Mouse (Mus musculus) neural tube, embryonic 11.5 days (tissue): ENCODE results near the gene Mrpl49. TPM values are rescaled to one million over a fixed set of nuclear protein-coding genes. Genes with fewer than 3 reads are reported as not detected.
"Not testable (repeated sequence)": the region's sequence is repeated elsewhere in the genome, so short reads cannot be mapped to it uniquely, and the experiment has no call there.

Experiments
- ATAC-seq: fragments of 200-750 bp; cut with Nextera tagmentation; 2 replicates; pipeline ENCODE4 v1.8.0; 2017; ENCODE audit warnings: moderate number of reproducible peaks, mild to moderate bottlenecking, moderate TSS enrichment, moderate library complexity; ENCODE audit not compliant: insufficient read depth, low FRiP score, low TSS enrichment
- DNase-seq: peaks from one replicate; pipeline ENCODE4 v3.0.0-alpha.2; 2015; ENCODE audit warnings: low spot score
- H3K27ac ChIP-seq: fragments of 300-500 bp; sonication (generic); 2 replicates; pipeline ENCODE4 v1.5.1; 2014; ENCODE audit warnings: low read depth, mild to moderate bottlenecking, low read length
- H3K27me3 ChIP-seq: fragments of 300-500 bp; sonication (generic); 2 replicates; pipeline ENCODE4 v1.6.1; 2014; ENCODE audit warnings: mild to moderate bottlenecking, low read length, mixed read lengths; ENCODE audit not compliant: control insufficient read depth, insufficient read depth
- H3K36me3 ChIP-seq: fragments of 300-500 bp; sonication (generic); 2 replicates; pipeline ENCODE4 v1.6.1; 2014; ENCODE audit warnings: mild to moderate bottlenecking, low read length, moderate library complexity, mixed read lengths; ENCODE audit not compliant: control insufficient read depth, insufficient read depth
- H3K4me1 ChIP-seq: fragments of 300-500 bp; sonication (generic); 2 replicates; pipeline ENCODE4 v1.6.1; 2014; ENCODE audit warnings: low read length, mixed read lengths; ENCODE audit not compliant: control insufficient read depth, insufficient read depth
- H3K4me2 ChIP-seq: fragments of 300-500 bp; sonication (generic); 2 replicates; pipeline ENCODE4 v1.6.1; 2014; ENCODE audit warnings: low read depth, mild to moderate bottlenecking, moderate library complexity
- H3K4me3 ChIP-seq: fragments of 300-500 bp; sonication (generic); 2 replicates; pipeline ENCODE4 v1.5.1; 2014; ENCODE audit warnings: low read depth, low read length
- H3K9ac ChIP-seq: fragments of 300-500 bp; sonication (generic); 2 replicates; pipeline ENCODE4 v1.6.1; 2014; ENCODE audit warnings: mild to moderate bottlenecking, low read length
- H3K9me3 ChIP-seq: fragments of 300-500 bp; sonication (generic); 2 replicates; pipeline ENCODE4 v1.6.1; 2016; ENCODE audit warnings: low read length; ENCODE audit not compliant: control insufficient read depth
- WGBS: fragments of 180-500 bp; shearing (Covaris S2); extraction: QIAGEN DNeasy Blood & Tissue Kit; methylation state at CpG from one replicate; pipeline ENCODE4 v1.1.7; 2014; 5-methylcytosine and 5-hydroxymethylcytosine counted together
- polyA plus RNA-seq: library from polyadenylated mRNA; unstranded; fragments of >200 nt; fragmentation: Nextera tagmentation; extraction: Ambion mirVana; gene quantifications from 2 replicates; pipeline ENCODE4 v1.2.1, GENCODE M21; 2014

Mrpl49 gene
- polyA plus RNA-seq, 1 experiment from 2014 or later, result 84.8 TPM

GRCm38 (mm10) chr19:6047154-6047898 lies 10.3 kb downstream of the Mrpl49 start:
- ATAC-seq (peak; percentile 16), DNase-seq (no peak)
- H3K9ac ChIP-seq, result peak overlapping the region; percentile 93
- no peaks in the 10 kb centered on the region for H3K9me3 ChIP-seq
- peaks cover 10% of the 10 kb centered on the region for H3K4me1 ChIP-seq
- 2% methylated on average over 44 of the region's 44 CpGs for WGBS
- peak overlapping the region; percentile 93 for H3K4me3 ChIP-seq
- H3K27ac ChIP-seq, result peak overlapping the region; percentile 98
- peak overlapping the region; percentile 92 for H3K4me2 ChIP-seq
- no peaks in the 10 kb centered on the region for H3K27me3 ChIP-seq
- peaks cover 24% of the 10 kb centered on the region for H3K36me3 ChIP-seq

- Histone ChIP-seq H3K27me3 (no peaks in the 10 kb centered on the region), H3K9me3 (no peaks in the 10 kb centered on the region), H3K4me3 (peak within 1 kb of the TSS; percentile 93), H3K4me2 (peak within 1 kb of the TSS; percentile 92), H3K36me3 (peaks cover 22% of the 10 kb centered on the region), H3K27ac (peak within 1 kb of the TSS; percentile 98), H3K4me1 (peaks cover 10% of the 10 kb centered on the region), H3K9ac (peak within 1 kb of the TSS; percentile 93)
- DNase-seq (peak; percentile 92), ATAC-seq (peak; percentile 88)
- under 1% methylated on average over 65 of the region's 65 CpGs for WGBS
Observed at GRCm38 (mm10) chr19:6046294-6047153, 11.1 kb downstream of the Mrpl49 start, which contains the start of gene Syvn1. Syvn1 (plus strand) TSS chr19:6046576.

- Histone ChIP-seq H3K4me3 (peak overlapping the region; percentile 93), H3K4me1 (peaks cover 10% of the 10 kb centered on the region), H3K36me3 (peaks cover 17% of the 10 kb centered on the region), H3K4me2 (peak overlapping the region; percentile 92), H3K27ac (peak overlapping the region; percentile 98), H3K27me3 (no peaks in the 10 kb centered on the region), H3K9me3 (no peaks in the 10 kb centered on the region), H3K9ac (peak overlapping the region; percentile 93)
- DNase-seq (no peak), ATAC-seq (0 out of 2 replicates have a peak, but pooled peaks have one; percentile 7)
- WGBS, result 22% methylated on average over 20 of the region's 20 CpGs
Observed at GRCm38 (mm10) chr19:6045366-6046293, 12.0 kb downstream of the Mrpl49 start.

GRCm38 (mm10) chr19:6044102-6044501 lies 13.5 kb downstream of the Mrpl49 start:
- H3K9me3 ChIP-seq, H3K4me2 ChIP-seq, H3K9ac ChIP-seq, ATAC-seq, H3K36me3 ChIP-seq, H3K27me3 ChIP-seq, DNase-seq, H3K27ac ChIP-seq, H3K4me3 ChIP-seq: not testable (repeated sequence)
- WGBS, result 81% methylated on average over 4 of the region's 4 CpGs
- H3K4me1 ChIP-seq, result peaks cover 10% of the 10 kb centered on the region

- Histone ChIP-seq H3K4me1 (peaks cover 6% of the 10 kb centered on the region), H3K4me2 (no peak overlapping the region), H3K27ac (no peak overlapping the region), H3K9me3 (no peaks in the 10 kb centered on the region), H3K9ac (no peak overlapping the region), H3K27me3 (no peaks in the 10 kb centered on the region), H3K4me3 (no peak overlapping the region), H3K36me3 (no peaks in the 10 kb centered on the region)
- DNase-seq (no peak), ATAC-seq (no peak)
- 84% methylated on average over 9 of the region's 9 CpGs for WGBS
Observed at GRCm38 (mm10) chr19:6042293-6042692, 15.3 kb downstream of the Mrpl49 start.

GRCm38 (mm10) chr19:6040002-6040401 lies 17.6 kb downstream of the Mrpl49 start:
- no peaks in the 10 kb centered on the region for H3K36me3 ChIP-seq
- H3K4me1 ChIP-seq, result no peaks in the 10 kb centered on the region
- H3K9ac ChIP-seq, result no peak overlapping the region
- no peak for DNase-seq
- no peaks in the 10 kb centered on the region for H3K27me3 ChIP-seq
- no peak for ATAC-seq
- no peak overlapping the region for H3K4me2 ChIP-seq
- H3K4me3 ChIP-seq, result no peak overlapping the region
- H3K9me3 ChIP-seq, result no peaks in the 10 kb centered on the region
- H3K27ac ChIP-seq, result no peak overlapping the region

- H3K4me2 ChIP-seq, result no peak overlapping the region
- no peak overlapping the region for H3K4me3 ChIP-seq
- no peaks in the 10 kb centered on the region for H3K27me3 ChIP-seq
- H3K27ac ChIP-seq, result no peak overlapping the region
- ATAC-seq (no peak), DNase-seq (no peak)
- 89% methylated on average over 7 of the region's 7 CpGs for WGBS
- H3K4me1 ChIP-seq, result no peaks in the 10 kb centered on the region
- H3K36me3 ChIP-seq, result no peaks in the 10 kb centered on the region
- H3K9me3 ChIP-seq, result no peaks in the 10 kb centered on the region
- no peak overlapping the region for H3K9ac ChIP-seq
Observed at GRCm38 (mm10) chr19:6038326-6038725, 19.3 kb downstream of the Mrpl49 start.

- ATAC-seq, result no peak
- no peak overlapping the region for H3K27ac ChIP-seq
- H3K27me3 ChIP-seq, result no peaks in the 10 kb centered on the region
Observed at GRCm38 (mm10) chr19:6037695-6038094, 19.9 kb downstream of the Mrpl49 start.

More at GRCm38 (mm10) chr19:6037695-6038094, 19.9 kb downstream of the Mrpl49 start:
- no peak for DNase-seq
- no peak overlapping the region for H3K4me3 ChIP-seq
- no peak overlapping the region for H3K4me2 ChIP-seq
- no peaks in the 10 kb centered on the region for H3K9me3 ChIP-seq
- no peak overlapping the region for H3K9ac ChIP-seq
- H3K4me1 ChIP-seq, result no peaks in the 10 kb centered on the region
- H3K36me3 ChIP-seq, result no peaks in the 10 kb centered on the region
